Mouse (Mus musculus) liver, embryonic 14.5 days (tissue): ENCODE data around the gene Otogl.

Source experiments
- CTCF ChIP-seq: IDR thresholded peaks from 2 replicates; pipeline ENCODE4 v1.5.1; 2016; ENCODE audit warnings: antibody characterized with exemption, low read depth, control low read depth
- EP300 ChIP-seq: IDR thresholded peaks from 2 replicates; pipeline ENCODE4 v1.6.1; 2016; ENCODE audit warnings: antibody characterized with exemption, low read depth

GRCm38 (mm10) chr10:107954444-107954843, 42.5 kb upstream of the Otogl start:
- TF ChIP-seq CTCF = no peak
- no peak for TF ChIP-seq EP300
